Mouse (Mus musculus): ENCODE results near the gene Fastkd5. TPM values are rescaled to one million over a fixed set of nuclear protein-coding genes. Genes with fewer than 3 reads are reported as not detected.

Gene Fastkd5
- polyA plus RNA-seq, 1 experiment from 2014 or later, result 6.8 TPM

- H3K36me3 ChIP-seq (ENCODE audit: control insufficient read depth, insufficient read depth), result peaks cover 21% of the 10 kb centered on the region
- peak overlapping the region; percentile 67 for H3K4me2 ChIP-seq (replicated peaks; ENCODE audit: low read depth)
- TF ChIP-seq CTCF (IDR thresholded peaks at IDR 0.05; ENCODE audit: low read depth), result no peak
- peak; percentile 54 for ATAC-seq
- H3K4me1 ChIP-seq (replicated peaks; ENCODE audit: control insufficient read depth, insufficient read depth, low read length), result peaks cover 3% of the 10 kb centered on the region; the same call in 1 of the 2 replicates
- H3K9ac ChIP-seq (ENCODE audit: low read depth, low read length), result peak overlapping the region; percentile 92
- H3K9me3 ChIP-seq (ENCODE audit: control insufficient read depth), result no peaks in the 10 kb centered on the region
- peak overlapping the region; percentile 90 for H3K4me3 ChIP-seq (ENCODE audit: low read depth, low read length)
- peak overlapping the region; percentile 72 for H3K27ac ChIP-seq (ENCODE audit: low read depth, low read length)
- H3K27me3 ChIP-seq (replicated peaks; ENCODE audit: control insufficient read depth, insufficient read depth, low read length), result no peaks in the 10 kb centered on the region
- WGBS, result 2% methylated on average over 37 of the region's 37 CpGs
Measured at GRCm38 (mm10) chr2:130629080-130629838, 568 bp downstream of the Fastkd5 start.

GRCm38 (mm10) chr2:130628424-130628823 lies 1.4 kb downstream of the Fastkd5 start:
- H3K4me2 ChIP-seq (replicated peaks; ENCODE audit: low read depth), result peak overlapping the region; percentile 67
- H3K4me1 ChIP-seq (replicated peaks; ENCODE audit: control insufficient read depth, insufficient read depth, low read length), result peaks cover 3% of the 10 kb centered on the region; the same call in 1 of the 2 replicates
- 66% methylated on average over 3 of the region's 3 CpGs for WGBS
- ATAC-seq, result no peak
- no peak overlapping the region for H3K9ac ChIP-seq (ENCODE audit: low read depth, low read length)
- H3K4me3 ChIP-seq (ENCODE audit: low read depth, low read length), result no peak overlapping the region
- peaks cover 13% of the 10 kb centered on the region for H3K36me3 ChIP-seq (ENCODE audit: control insufficient read depth, insufficient read depth)
- no peaks in the 10 kb centered on the region for H3K27me3 ChIP-seq (replicated peaks; ENCODE audit: control insufficient read depth, insufficient read depth, low read length)
- TF ChIP-seq CTCF (IDR thresholded peaks at IDR 0.05; ENCODE audit: low read depth), result peak; percentile 45; the same call in 1 of the 2 replicates
- no peak overlapping the region for H3K27ac ChIP-seq (ENCODE audit: low read depth, low read length)
- H3K9me3 ChIP-seq (ENCODE audit: control insufficient read depth), result no peaks in the 10 kb centered on the region

- WGBS, result 68% methylated on average over 7 of the region's 7 CpGs
- H3K4me2 ChIP-seq (replicated peaks; ENCODE audit: low read depth), result no peak overlapping the region
- H3K9ac ChIP-seq (ENCODE audit: low read depth, low read length), result no peak overlapping the region
- no peak for TF ChIP-seq CTCF (IDR thresholded peaks at IDR 0.05; ENCODE audit: low read depth)
- H3K4me1 ChIP-seq (replicated peaks; ENCODE audit: control insufficient read depth, insufficient read depth, low read length), result no peaks in the 10 kb centered on the region
- H3K9me3 ChIP-seq (ENCODE audit: control insufficient read depth), result no peaks in the 10 kb centered on the region
- no peak overlapping the region for H3K4me3 ChIP-seq (ENCODE audit: low read depth, low read length)
- peak; percentile 82 for ATAC-seq
- H3K36me3 ChIP-seq (ENCODE audit: control insufficient read depth, insufficient read depth), result peaks cover 20% of the 10 kb centered on the region
- no peaks in the 10 kb centered on the region for H3K27me3 ChIP-seq (replicated peaks; ENCODE audit: control insufficient read depth, insufficient read depth, low read length)
- H3K27ac ChIP-seq (ENCODE audit: low read depth, low read length), result peak overlapping the region; percentile 50; the same call in 1 of the 2 replicates
Measured at GRCm38 (mm10) chr2:130618972-130619371, 10.9 kb downstream of the Fastkd5 start.

GRCm38 (mm10) chr2:130613091-130613490 lies 16.7 kb downstream of the Fastkd5 start:
- no peak for ATAC-seq
- 68% methylated on average over 3 of the region's 3 CpGs for WGBS
- Histone ChIP-seq H3K4me2 (replicated peaks; ENCODE audit: low read depth) (no peak overlapping the region), H3K27ac (ENCODE audit: low read depth, low read length) (no peak overlapping the region), H3K9ac (ENCODE audit: low read depth, low read length) (no peak overlapping the region), H3K4me3 (ENCODE audit: low read depth, low read length) (no peak overlapping the region), H3K36me3 (ENCODE audit: control insufficient read depth, insufficient read depth) (peaks cover 8% of the 10 kb centered on the region; the same call in 1 of the 2 replicates), H3K9me3 (ENCODE audit: control insufficient read depth) (no peaks in the 10 kb centered on the region), H3K4me1 (replicated peaks; ENCODE audit: control insufficient read depth, insufficient read depth, low read length) (no peaks in the 10 kb centered on the region), H3K27me3 (replicated peaks; ENCODE audit: control insufficient read depth, insufficient read depth, low read length) (no peaks in the 10 kb centered on the region)
- TF ChIP-seq CTCF (IDR thresholded peaks at IDR 0.05; ENCODE audit: low read depth), result peak; percentile 74

- ATAC-seq, result no peak
- no peak for TF ChIP-seq CTCF (IDR thresholded peaks at IDR 0.05; ENCODE audit: low read depth)
- 89% methylated on average over 4 of the region's 4 CpGs for WGBS
Measured at GRCm38 (mm10) chr2:130602195-130602594, 27.6 kb downstream of the Fastkd5 start.

GRCm38 (mm10) chr2:130598399-130598798 lies 31.4 kb downstream of the Fastkd5 start:
- Histone ChIP-seq H3K4me3 (ENCODE audit: low read depth, low read length) (no peak overlapping the region), H3K4me1 (replicated peaks; ENCODE audit: control insufficient read depth, insufficient read depth, low read length) (no peaks in the 10 kb centered on the region), H3K9ac (ENCODE audit: low read depth, low read length) (no peak overlapping the region), H3K27ac (ENCODE audit: low read depth, low read length) (no peak overlapping the region), H3K27me3 (replicated peaks; ENCODE audit: control insufficient read depth, insufficient read depth, low read length) (no peaks in the 10 kb centered on the region), H3K4me2 (replicated peaks; ENCODE audit: low read depth) (no peak overlapping the region), H3K36me3 (ENCODE audit: control insufficient read depth, insufficient read depth) (peaks cover 49% of the 10 kb centered on the region; the same call in 1 of the 2 replicates), H3K9me3 (ENCODE audit: control insufficient read depth) (no peaks in the 10 kb centered on the region)
- TF ChIP-seq CTCF (IDR thresholded peaks at IDR 0.05; ENCODE audit: low read depth), result no peak
- WGBS, result 71% methylated on average over 3 of the region's 3 CpGs
- no peak for ATAC-seq

More at GRCm38 (mm10) chr2:130602195-130602594, 27.6 kb downstream of the Fastkd5 start:
- H3K27me3 ChIP-seq (replicated peaks; ENCODE audit: control insufficient read depth, insufficient read depth, low read length), result no peaks in the 10 kb centered on the region
- peaks cover 50% of the 10 kb centered on the region for H3K36me3 ChIP-seq (ENCODE audit: control insufficient read depth, insufficient read depth)
- no peak overlapping the region for H3K4me2 ChIP-seq (replicated peaks; ENCODE audit: low read depth)
- H3K9me3 ChIP-seq (ENCODE audit: control insufficient read depth), result no peaks in the 10 kb centered on the region
- H3K9ac ChIP-seq (ENCODE audit: low read depth, low read length), result no peak overlapping the region
- no peak overlapping the region for H3K4me3 ChIP-seq (ENCODE audit: low read depth, low read length)
- H3K4me1 ChIP-seq (replicated peaks; ENCODE audit: control insufficient read depth, insufficient read depth, low read length), result no peaks in the 10 kb centered on the region
- H3K27ac ChIP-seq (ENCODE audit: low read depth, low read length), result no peak overlapping the region

Data from intestine, postnatal 0 days (tissue).